Mouse (Mus musculus) macrophage (primary cell): ENCODE results near the gene Azin2. TPM values are rescaled to one million over a fixed set of nuclear protein-coding genes. Genes with fewer than 3 reads are reported as not detected.

ENCODE experiments used
- H3K27ac ChIP-seq: fragments of 350-480 bp; formaldehyde crosslinking; 2 replicates; pipeline ENCODE4 v1.9.0; 2021
- H3K36me3 ChIP-seq: fragments of 350-480 bp; formaldehyde crosslinking; 2 replicates; pipeline ENCODE4 v1.9.0; 2021; ENCODE audit errors: inconsistent target
- H3K4me3 ChIP-seq: fragments of 350-480 bp; formaldehyde crosslinking; 2 replicates; pipeline ENCODE4 v1.9.0; 2021; ENCODE audit errors: inconsistent target
- H3K79me2 ChIP-seq: fragments of 350-480 bp; formaldehyde crosslinking; 2 replicates; pipeline ENCODE4 v1.9.0; 2021; ENCODE audit errors: inconsistent target
- WGBS: methylation state at CpG from one replicate; pipeline ENCODE4 v1.1.7; 2026; ENCODE audit warnings: inconsistent platforms; ENCODE audit not compliant: missing documents; 5-methylcytosine and 5-hydroxymethylcytosine counted together
- polyA plus RNA-seq: library from polyadenylated mRNA; stranded (reverse); fragments of 250-400 nt; gene quantifications from 3 replicates; pipeline ENCODE4 v1.2.4, GENCODE M21; 2018; ENCODE audit warnings: inconsistent platforms

Gene Azin2
- polyA plus RNA-seq, 1 experiment from 2014 or later = 1.1 TPM

- no peak overlapping the region for H3K27ac ChIP-seq
- H3K4me3 ChIP-seq = no peak overlapping the region
- WGBS = 95% methylated on average over 8 of the region's 8 CpGs
- H3K79me2 ChIP-seq = no peaks in the 10 kb centered on the region
- H3K36me3 ChIP-seq = no peaks in the 10 kb centered on the region
Observed at GRCm38 (mm10) chr4:128906757-128907156, 55.5 kb downstream of the Azin2 start.

GRCm38 (mm10) chr4:128905251-128905650, 57.0 kb downstream of the Azin2 start:
- no peaks in the 10 kb centered on the region for H3K36me3 ChIP-seq
- H3K79me2 ChIP-seq = no peaks in the 10 kb centered on the region
- no peak overlapping the region for H3K4me3 ChIP-seq
- no peak overlapping the region for H3K27ac ChIP-seq
- WGBS = 93% methylated on average over 8 of the region's 8 CpGs

GRCm38 (mm10) chr4:128904035-128904800, 58.0 kb downstream of the Azin2 start:
- Histone ChIP-seq H3K79me2 (no peaks in the 10 kb centered on the region), H3K27ac (no peak overlapping the region), H3K4me3 (no peak overlapping the region), H3K36me3 (no peaks in the 10 kb centered on the region)
- 90% methylated on average over 8 of the region's 8 CpGs for WGBS

GRCm38 (mm10) chr4:128902390-128902789, 59.9 kb downstream of the Azin2 start:
- Histone ChIP-seq H3K36me3 (no peaks in the 10 kb centered on the region), H3K4me3 (no peak overlapping the region), H3K27ac (no peak overlapping the region), H3K79me2 (no peaks in the 10 kb centered on the region)
- 91% methylated on average over 8 of the region's 8 CpGs for WGBS

- Histone ChIP-seq H3K79me2 (no peaks in the 10 kb centered on the region), H3K27ac (no peak overlapping the region), H3K4me3 (no peak overlapping the region), H3K36me3 (no peaks in the 10 kb centered on the region)
- 97% methylated on average over 14 of the region's 14 CpGs for WGBS
Observed at GRCm38 (mm10) chr4:128900484-128900883, 61.8 kb downstream of the Azin2 start.

GRCm38 (mm10) chr4:128899332-128899731, 62.9 kb downstream of the Azin2 start:
- Histone ChIP-seq H3K4me3 (no peak overlapping the region), H3K27ac (no peak overlapping the region), H3K79me2 (no peaks in the 10 kb centered on the region), H3K36me3 (no peaks in the 10 kb centered on the region)
- 25% methylated on average over 6 of the region's 6 CpGs for WGBS

GRCm38 (mm10) chr4:128897911-128898421, 64.3 kb downstream of the Azin2 start:
- H3K36me3 ChIP-seq = no peaks in the 10 kb centered on the region
- H3K27ac ChIP-seq = no peak overlapping the region
- WGBS = 64% methylated on average over 6 of the region's 7 CpGs
- no peak overlapping the region for H3K4me3 ChIP-seq
- no peaks in the 10 kb centered on the region for H3K79me2 ChIP-seq

- Histone ChIP-seq H3K79me2 (no peaks in the 10 kb centered on the region), H3K36me3 (no peaks in the 10 kb centered on the region), H3K27ac (no peak overlapping the region), H3K4me3 (no peak overlapping the region)
- 96% methylated on average over 10 of the region's 10 CpGs for WGBS
Observed at GRCm38 (mm10) chr4:128896667-128897066, 65.6 kb downstream of the Azin2 start.

- no peak overlapping the region for H3K27ac ChIP-seq
- H3K36me3 ChIP-seq = no peaks in the 10 kb centered on the region
- no peak overlapping the region for H3K4me3 ChIP-seq
- H3K79me2 ChIP-seq = no peaks in the 10 kb centered on the region
- 96% methylated on average over 4 of the region's 4 CpGs for WGBS
Observed at GRCm38 (mm10) chr4:128895841-128896240, 66.4 kb downstream of the Azin2 start.

GRCm38 (mm10) chr4:128894112-128894511, 68.1 kb downstream of the Azin2 start:
- H3K4me3 ChIP-seq = no peak overlapping the region
- H3K36me3 ChIP-seq = no peaks in the 10 kb centered on the region
- WGBS = 90% methylated on average over 12 of the region's 12 CpGs
- H3K79me2 ChIP-seq = no peaks in the 10 kb centered on the region
- H3K27ac ChIP-seq = no peak overlapping the region

GRCm38 (mm10) chr4:128892188-128892587, 70.1 kb downstream of the Azin2 start:
- 98% methylated on average over 6 of the region's 6 CpGs for WGBS
- no peaks in the 10 kb centered on the region for H3K36me3 ChIP-seq
- no peak overlapping the region for H3K27ac ChIP-seq
- H3K4me3 ChIP-seq = no peak overlapping the region
- no peaks in the 10 kb centered on the region for H3K79me2 ChIP-seq

GRCm38 (mm10) chr4:128891746-128892145, 70.5 kb downstream of the Azin2 start:
- Histone ChIP-seq H3K27ac (no peak overlapping the region), H3K36me3 (no peaks in the 10 kb centered on the region), H3K79me2 (no peaks in the 10 kb centered on the region), H3K4me3 (no peak overlapping the region)
- WGBS = 83% methylated on average over 6 of the region's 6 CpGs

- Histone ChIP-seq H3K79me2 (no peaks in the 10 kb centered on the region), H3K4me3 (no peak overlapping the region), H3K27ac (no peak overlapping the region), H3K36me3 (no peaks in the 10 kb centered on the region)
- WGBS = 7% methylated on average over 1 of the region's 1 CpGs
Observed at GRCm38 (mm10) chr4:128891157-128891556, 71.1 kb downstream of the Azin2 start.

- H3K79me2 ChIP-seq = no peaks in the 10 kb centered on the region
- 93% methylated on average over 12 of the region's 12 CpGs for WGBS
- no peaks in the 10 kb centered on the region for H3K36me3 ChIP-seq
- no peak overlapping the region for H3K4me3 ChIP-seq
- no peak overlapping the region for H3K27ac ChIP-seq
Observed at GRCm38 (mm10) chr4:128889752-128890630, 72.3 kb downstream of the Azin2 start.

GRCm38 (mm10) chr4:128888436-128888990, 73.7 kb downstream of the Azin2 start:
- no peak overlapping the region for H3K4me3 ChIP-seq
- no peak overlapping the region for H3K27ac ChIP-seq
- WGBS = 91% methylated on average over 6 of the region's 6 CpGs
- no peaks in the 10 kb centered on the region for H3K36me3 ChIP-seq
- no peaks in the 10 kb centered on the region for H3K79me2 ChIP-seq
